Mouse (Mus musculus) liver, adult 2 months (tissue): ENCODE data around the gene Dhx37. TPM values are rescaled to one million over a fixed set of nuclear protein-coding genes. Genes with fewer than 3 reads are reported as not detected.
"Not testable (repeated sequence)": the region's sequence is repeated elsewhere in the genome, so short reads cannot be mapped to it uniquely, and the experiment has no call there.

Source experiments
- DNase-seq: peaks from one replicate; pipeline ENCODE4 v3.0.0-alpha.2; 2011; ENCODE audit warnings: low read depth, low spot score; ENCODE audit errors: extremely low read depth
- H3K27ac ChIP-seq: fragments of 200-500 bp; replicated peaks from 2 replicates; pipeline ENCODE4 v1.5.1; 2012; ENCODE audit warnings: low read depth, mild to moderate bottlenecking, control low read depth, inconsistent platforms, low read length; ENCODE audit not compliant: insufficient read depth
- H3K27me3 ChIP-seq: fragments of 200-500 bp; 2 replicates; pipeline ENCODE4 v1.6.1; 2012; ENCODE audit warnings: mild to moderate bottlenecking, moderate library complexity, low read length, inconsistent platforms; ENCODE audit not compliant: control insufficient read depth, insufficient read depth
- H3K36me3 ChIP-seq: fragments of 200-500 bp; 2 replicates; pipeline ENCODE4 v1.6.1; 2012; ENCODE audit warnings: low read length, inconsistent platforms; ENCODE audit not compliant: control insufficient read depth, insufficient read depth
- H3K4me1 ChIP-seq: fragments of 200-500 bp; 2 replicates; pipeline ENCODE4 v1.6.1; 2011; ENCODE audit warnings: low read length; ENCODE audit not compliant: control insufficient read depth, insufficient read depth
- H3K4me3 ChIP-seq: fragments of 200-500 bp; 2 replicates; pipeline ENCODE4 v1.5.1; 2011; ENCODE audit warnings: low read depth, mild to moderate bottlenecking, control low read depth, low read length, moderate library complexity; ENCODE audit not compliant: insufficient read depth
- H3K79me2 ChIP-seq: fragments of 200-500 bp; 2 replicates; pipeline ENCODE4 v1.6.1; 2012; ENCODE audit warnings: inconsistent platforms, mild to moderate bottlenecking, low read length, moderate library complexity; ENCODE audit not compliant: control insufficient read depth, insufficient read depth
- H3K9ac ChIP-seq: fragments of 200-500 bp; 2 replicates; pipeline ENCODE4 v1.6.1; 2012; ENCODE audit warnings: low read depth, mild to moderate bottlenecking, control low read depth, inconsistent platforms, low read length
- CTCF ChIP-seq: fragments of 200-500 bp; IDR thresholded peaks from 2 replicates; pipeline ENCODE4 v1.5.1; 2011; ENCODE audit warnings: low read depth, low read length, control low read depth
- POLR2A ChIP-seq: fragments of 200-500 bp; IDR thresholded peaks from 2 replicates; pipeline ENCODE4 v1.6.1; 2011; ENCODE audit warnings: low read length, control low read depth; ENCODE audit not compliant: insufficient read depth; ENCODE audit errors: extremely low read depth
- WGBS: fragments of 180-500 bp; shearing (Covaris S2); methylation state at CpG from one replicate; pipeline ENCODE4 v1.1.7; 2018; 5-methylcytosine and 5-hydroxymethylcytosine counted together
- polyA plus RNA-seq: library from polyadenylated mRNA; depleted of rRNA; stranded (reverse); fragments of >200 nt; gene quantifications from 2 replicates; pipeline ENCODE4 v1.2.3, GENCODE M21; 2012
- total RNA-seq: library from RNA; depleted of rRNA; stranded (reverse); fragments of >200 nt; gene quantifications from 2 replicates; pipeline ENCODE4 v1.2.3, GENCODE M21; 2014

Dhx37 gene
- total and polyA plus RNA-seq, 2 experiments, result 3.8 to 14.0 TPM

DNA sequence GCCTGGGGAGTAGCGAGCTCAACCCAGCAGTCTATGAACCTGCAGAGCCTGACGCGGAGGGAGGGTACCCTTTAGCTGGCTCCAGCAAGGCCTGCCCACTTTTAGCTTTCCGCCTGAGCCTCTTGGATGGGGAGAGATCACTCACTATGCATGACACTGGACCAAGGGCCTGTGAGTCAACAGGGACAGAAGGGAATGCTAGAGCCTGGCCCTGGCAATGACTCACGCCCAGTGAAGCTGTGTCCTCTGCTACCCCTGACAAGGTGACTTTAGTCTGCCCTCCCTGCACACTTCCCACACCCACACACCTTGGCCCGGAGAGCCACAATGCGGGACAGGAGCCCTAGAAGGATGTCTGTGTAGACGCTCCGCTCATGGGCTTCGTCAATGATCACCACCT, 7.6 kb downstream of the Dhx37 start:
- Histone ChIP-seq H3K27me3 (no peaks in the 10 kb centered on the region), H3K36me3 (peaks cover 3% of the 10 kb centered on the region; the same call in 1 of the 2 replicates), H3K79me2 (no peaks in the 10 kb centered on the region), H3K9ac (no peak overlapping the region), H3K27ac (no peak overlapping the region), H3K4me1 (no peaks in the 10 kb centered on the region), H3K4me3 (no peak overlapping the region)
- DNase-seq, result no peak
- TF ChIP-seq POLR2A (no peak), CTCF (no peak)
- 95% methylated on average over 10 of the region's 10 CpGs for WGBS

DNA sequence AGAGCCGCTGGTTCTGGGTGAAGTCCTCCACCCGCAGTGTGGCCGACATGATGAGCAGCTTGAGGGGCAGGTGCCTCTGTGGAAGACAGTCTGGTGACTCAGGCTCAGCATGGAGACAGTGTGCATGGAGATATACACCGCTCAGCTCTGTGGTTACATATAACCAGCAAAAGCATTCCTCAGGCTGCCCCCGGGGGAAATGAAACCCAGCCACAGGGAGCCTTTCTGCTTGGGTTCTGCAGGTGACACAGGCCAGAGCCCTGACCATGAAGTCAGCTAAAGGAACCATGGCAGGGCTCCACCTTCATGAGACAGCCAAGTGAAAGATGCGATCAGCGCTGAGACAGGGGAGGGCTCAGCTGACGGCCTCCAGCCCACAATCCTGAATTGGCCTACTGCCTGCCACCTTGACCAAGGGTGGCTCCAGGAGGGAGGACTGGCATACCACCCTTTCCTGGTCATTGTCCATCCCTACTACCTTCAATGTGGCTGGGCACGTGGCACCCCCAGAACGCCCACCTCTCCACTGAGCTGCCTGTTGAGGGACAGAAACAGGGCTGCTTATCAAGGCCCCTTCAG, 8.1 kb downstream of the Dhx37 start:
- no peak overlapping the region for H3K27ac ChIP-seq
- H3K79me2 ChIP-seq, result no peaks in the 10 kb centered on the region
- no peak overlapping the region for H3K9ac ChIP-seq
- WGBS, result 93% methylated on average over 10 of the region's 10 CpGs
- H3K4me1 ChIP-seq, result no peaks in the 10 kb centered on the region
- no peak overlapping the region for H3K4me3 ChIP-seq
- H3K27me3 ChIP-seq, result no peaks in the 10 kb centered on the region
- no peak for DNase-seq
- H3K36me3 ChIP-seq, result peaks cover 3% of the 10 kb centered on the region; the same call in 1 of the 2 replicates
- no peak for TF ChIP-seq CTCF
- no peak for TF ChIP-seq POLR2A

DNA sequence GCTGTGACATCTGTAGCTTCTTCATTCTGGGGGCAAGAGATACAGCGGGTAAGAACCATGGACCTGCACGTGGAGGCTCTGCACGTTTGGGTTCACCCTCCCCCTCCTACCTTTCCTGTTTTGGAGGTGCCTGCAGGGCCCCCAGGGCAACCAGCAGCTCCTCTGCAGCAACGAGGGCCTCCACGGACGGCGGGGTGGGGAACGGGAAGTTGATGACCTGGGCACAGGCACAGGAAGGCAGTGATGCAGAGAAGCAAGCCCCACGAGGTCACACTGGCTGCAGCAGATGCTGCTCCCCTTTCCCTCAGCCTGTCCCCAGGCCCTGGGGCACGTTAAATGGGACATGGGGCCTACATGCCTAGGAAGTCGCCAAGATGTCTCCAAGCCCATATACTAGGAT, 14.8 kb downstream of the Dhx37 start:
- no peak overlapping the region for H3K9ac ChIP-seq
- TF ChIP-seq POLR2A, result no peak
- TF ChIP-seq CTCF, result no peak
- no peaks in the 10 kb centered on the region for H3K79me2 ChIP-seq
- peaks cover 18% of the 10 kb centered on the region; the same call in 1 of the 2 replicates for H3K36me3 ChIP-seq
- WGBS, result 85% methylated on average over 11 of the region's 11 CpGs
- no peak overlapping the region for H3K4me3 ChIP-seq
- H3K27ac ChIP-seq, result no peak overlapping the region
- no peaks in the 10 kb centered on the region for H3K27me3 ChIP-seq
- DNase-seq, result no peak
- no peaks in the 10 kb centered on the region for H3K4me1 ChIP-seq

DNA sequence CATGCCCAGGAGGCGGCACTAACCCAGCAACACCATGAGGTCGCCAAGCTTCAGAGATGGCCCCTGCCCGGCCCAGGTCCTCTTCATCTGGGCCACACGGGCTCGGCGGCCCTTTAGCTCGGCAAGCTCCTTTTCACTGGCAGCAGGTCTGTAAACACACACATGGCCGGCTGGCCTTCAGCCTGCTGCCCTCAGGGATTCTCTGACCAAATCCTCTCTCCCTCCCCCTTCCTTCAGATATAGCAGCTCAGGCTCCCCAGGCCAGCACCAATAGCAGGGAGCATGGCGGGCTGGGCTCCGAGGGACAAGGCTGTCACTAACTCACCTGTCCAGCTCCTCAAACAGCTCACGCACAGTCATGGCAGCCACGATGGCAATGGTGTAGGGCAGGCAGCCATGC, 15.3 kb downstream of the Dhx37 start:
- H3K4me1 ChIP-seq, result 0 out of 2 replicates have a peak, but pooled peaks cover 2% of the 10 kb centered on the region
- no peak for TF ChIP-seq POLR2A
- TF ChIP-seq CTCF, result no peak
- no peaks in the 10 kb centered on the region for H3K27me3 ChIP-seq
- peak; percentile 51 for DNase-seq
- H3K79me2 ChIP-seq, result no peaks in the 10 kb centered on the region
- H3K9ac ChIP-seq, result no peak overlapping the region
- H3K27ac ChIP-seq, result no peak overlapping the region
- H3K4me3 ChIP-seq, result no peak overlapping the region
- 75% methylated on average over 12 of the region's 12 CpGs for WGBS
- H3K36me3 ChIP-seq, result peaks cover 19% of the 10 kb centered on the region; the same call in 1 of the 2 replicates

DNA sequence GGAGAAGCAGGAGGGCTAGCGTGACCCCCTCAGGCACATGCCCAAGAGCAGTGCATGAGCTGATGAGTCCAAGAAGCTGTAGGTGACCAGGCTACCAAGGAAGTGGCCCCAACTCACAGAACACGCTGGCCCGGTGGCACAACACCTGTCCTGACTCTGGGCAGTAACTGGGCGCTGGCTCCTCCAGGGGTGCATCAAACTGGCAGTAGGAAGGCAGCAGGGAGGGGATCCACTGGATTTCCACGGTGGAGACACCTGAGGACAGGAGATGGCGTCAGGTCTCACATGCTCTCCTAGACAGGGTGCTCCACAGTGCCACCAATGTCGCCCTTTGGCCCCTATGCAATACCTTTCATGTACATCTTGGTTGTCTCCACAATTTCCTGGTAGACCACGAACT, 17.7 kb downstream of the Dhx37 start:
- H3K27ac ChIP-seq, result no peak overlapping the region
- no peaks in the 10 kb centered on the region for H3K27me3 ChIP-seq
- no peak overlapping the region for H3K4me3 ChIP-seq
- DNase-seq, result no peak
- H3K79me2 ChIP-seq, result no peaks in the 10 kb centered on the region
- peaks cover 19% of the 10 kb centered on the region; the same call in 1 of the 2 replicates for H3K36me3 ChIP-seq
- WGBS, result 89% methylated on average over 8 of the region's 8 CpGs
- H3K9ac ChIP-seq, result no peak overlapping the region
- H3K4me1 ChIP-seq, result peaks cover 15% of the 10 kb centered on the region
- TF ChIP-seq POLR2A, result no peak
- TF ChIP-seq CTCF, result no peak

DNA sequence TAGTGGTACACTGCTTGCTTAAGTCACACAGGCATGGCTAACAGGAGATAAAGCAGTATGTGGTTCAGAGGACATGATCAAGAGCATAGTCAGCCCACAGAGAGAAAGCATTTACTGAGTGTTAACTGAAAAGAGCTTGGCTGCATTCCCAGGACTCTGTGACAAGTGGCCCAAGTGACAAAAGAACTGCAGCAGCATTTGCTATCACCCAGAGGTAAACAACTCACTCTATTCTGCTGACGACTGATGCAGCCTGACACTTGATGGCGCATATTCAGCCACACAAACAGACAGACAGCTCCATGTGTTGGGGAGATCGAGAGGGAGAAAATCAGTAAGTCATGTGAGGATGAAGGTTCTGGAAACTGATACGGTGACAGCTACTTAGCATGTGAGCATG, 20.2 kb downstream of the Dhx37 start:
- H3K9ac ChIP-seq, result no peak overlapping the region
- H3K27ac ChIP-seq, result 0 out of 2 replicates have a peak overlapping the region, but pooled peaks have one; percentile 97
- no peaks in the 10 kb centered on the region for H3K27me3 ChIP-seq
- peaks cover 17% of the 10 kb centered on the region; the same call in 1 of the 2 replicates for H3K36me3 ChIP-seq
- no peak overlapping the region for H3K4me3 ChIP-seq
- no peaks in the 10 kb centered on the region for H3K79me2 ChIP-seq
- DNase-seq, result no peak
- H3K4me1 ChIP-seq, result peaks cover 16% of the 10 kb centered on the region
- 64% methylated on average over 4 of the region's 4 CpGs for WGBS
- TF ChIP-seq POLR2A (no peak), CTCF (no peak)

DNA sequence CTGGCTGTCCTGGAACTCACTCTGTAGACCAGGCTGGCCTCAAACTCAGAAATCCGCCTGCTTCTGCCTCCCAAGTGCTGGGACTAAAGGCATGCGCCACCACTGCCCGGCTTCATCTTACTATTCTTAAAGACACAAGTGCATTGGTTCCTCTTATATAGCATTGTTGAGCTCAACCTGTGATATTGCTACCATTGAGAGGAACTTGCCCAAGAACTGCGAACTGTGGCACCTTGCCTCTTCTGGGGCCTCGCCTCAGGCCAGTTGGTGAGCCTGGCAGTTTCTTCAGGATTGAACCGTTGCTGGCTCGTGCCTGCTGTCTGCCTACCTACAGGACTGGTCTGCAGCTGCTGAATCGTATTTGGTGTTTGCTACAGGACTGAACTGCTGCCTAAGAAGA, 21.4 kb downstream of the Dhx37 start:
- peaks cover 15% of the 10 kb centered on the region; the same call in 1 of the 2 replicates for H3K36me3 ChIP-seq

More for the DNA sequence above, 21.4 kb downstream of the Dhx37 start:
- 37% methylated on average over 8 of the region's 8 CpGs for WGBS
- Histone ChIP-seq H3K4me1 (peaks cover 16% of the 10 kb centered on the region), H3K9ac (0 out of 2 replicates have a peak overlapping the region, but pooled peaks have one; percentile 14), H3K27ac (peak overlapping the region; percentile 97)
- not testable (repeated sequence) for H3K27me3 ChIP-seq, H3K79me2 ChIP-seq, H3K4me3 ChIP-seq
- DNase-seq, result peak; percentile 60
